Mouse (Mus musculus) kidney, postnatal 0 days (tissue): ENCODE results near the gene Tctn3. TPM values are rescaled to one million over a fixed set of nuclear protein-coding genes. Genes with fewer than 3 reads are reported as not detected.

Experiments
- ATAC-seq: fragments of 200-750 bp; cut with Nextera tagmentation; replicated peaks from 2 replicates; pipeline ENCODE4 v1.8.0; 2017; ENCODE audit warnings: low read depth, moderate number of reproducible peaks, moderate TSS enrichment, moderate library complexity; ENCODE audit not compliant: low FRiP score
- DNase-seq: peaks from one replicate; pipeline ENCODE4 v3.0.0-alpha.2; 2016; ENCODE audit warnings: low spot score
- H3K27ac ChIP-seq: fragments of 300-500 bp; sonication (generic); 2 replicates; pipeline ENCODE4 v1.5.1; 2014; ENCODE audit warnings: mild to moderate bottlenecking
- H3K27me3 ChIP-seq: fragments of 300-500 bp; sonication (generic); 2 replicates; pipeline ENCODE4 v1.6.1; 2014; ENCODE audit warnings: low read length, mixed read lengths; ENCODE audit not compliant: insufficient read depth
- H3K36me3 ChIP-seq: fragments of 300-500 bp; sonication (generic); 2 replicates; pipeline ENCODE4 v1.6.1; 2014; ENCODE audit warnings: low read length, mixed read lengths; ENCODE audit not compliant: insufficient read depth
- H3K4me1 ChIP-seq: fragments of 300-500 bp; sonication (generic); replicated peaks from 2 replicates; pipeline ENCODE4 v1.6.1; 2014; ENCODE audit warnings: antibody characterized with exemption, low read length, mixed read lengths; ENCODE audit not compliant: insufficient read depth
- H3K4me2 ChIP-seq: fragments of 300-500 bp; sonication (generic); 2 replicates; pipeline ENCODE4 v1.6.1; 2014; ENCODE audit warnings: mild to moderate bottlenecking, low read length, moderate library complexity, mixed read lengths
- H3K4me3 ChIP-seq: fragments of 300-500 bp; sonication (generic); replicated peaks from 2 replicates; pipeline ENCODE4 v1.5.1; 2014; ENCODE audit warnings: low read depth, low read length
- H3K9ac ChIP-seq: fragments of 300-500 bp; sonication (generic); 2 replicates; pipeline ENCODE4 v1.6.1; 2014; ENCODE audit warnings: low read depth, low read length
- H3K9me3 ChIP-seq: fragments of 300-500 bp; sonication (generic); replicated peaks from 2 replicates; pipeline ENCODE4 v1.6.1; 2016; ENCODE audit warnings: low read length, inconsistent platforms, mixed read lengths
- CTCF ChIP-seq: IDR thresholded peaks from 2 replicates; pipeline ENCODE4 v1.5.1; 2016; ENCODE audit warnings: antibody characterized with exemption, low read depth, mild to moderate bottlenecking, moderate library complexity
- WGBS: fragments of 180-500 bp; shearing (Covaris S2); extraction: QIAGEN DNeasy Blood & Tissue Kit; methylation state at CpG from one replicate; pipeline ENCODE4 v1.1.7; 2014; 5-methylcytosine and 5-hydroxymethylcytosine counted together
- polyA plus RNA-seq: library from polyadenylated mRNA; unstranded; fragments of >200 nt; fragmentation: Nextera tagmentation; extraction: Ambion mirVana; gene quantifications from 2 replicates; pipeline ENCODE4 v1.2.1, GENCODE M21; 2015

The Tctn3 gene
- polyA plus RNA-seq, 1 experiment from 2014 or later: 9.3 TPM

DNA sequence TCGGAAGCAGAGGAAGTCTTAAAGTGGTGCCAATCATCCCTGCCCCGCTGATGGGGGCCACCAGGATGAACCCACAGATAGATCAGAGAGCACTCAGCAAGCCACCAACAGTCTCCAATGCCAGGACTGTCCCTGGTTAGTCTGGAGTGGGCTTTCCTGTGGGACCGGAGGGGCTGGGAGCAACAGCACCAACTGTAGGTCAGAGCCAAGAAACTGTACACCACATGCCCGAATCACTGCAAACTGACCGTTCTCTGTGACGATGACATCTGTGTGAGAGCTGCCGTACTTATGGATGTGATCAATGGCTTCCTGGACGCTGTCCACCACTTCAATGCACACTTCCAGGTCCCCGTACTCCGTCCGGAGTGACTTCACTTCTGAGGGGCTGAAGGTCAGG, 57.7 kb downstream of the Tctn3 start:
- DNase-seq: no peak
- 0 out of 2 replicates have a peak, but pooled peaks cover 6% of the 10 kb centered on the region for H3K4me1 ChIP-seq
- WGBS: 64% methylated on average over 11 of the region's 11 CpGs
- H3K9me3 ChIP-seq: no peaks in the 10 kb centered on the region
- H3K27me3 ChIP-seq: no peaks in the 10 kb centered on the region
- H3K27ac ChIP-seq: no peak overlapping the region
- peaks cover 15% of the 10 kb centered on the region; the same call in 1 of the 2 replicates for H3K36me3 ChIP-seq
- H3K4me2 ChIP-seq: no peak overlapping the region
- no peak for ATAC-seq
- TF ChIP-seq CTCF: no peak
- no peak overlapping the region for H3K4me3 ChIP-seq
- H3K9ac ChIP-seq: no peak overlapping the region

DNA sequence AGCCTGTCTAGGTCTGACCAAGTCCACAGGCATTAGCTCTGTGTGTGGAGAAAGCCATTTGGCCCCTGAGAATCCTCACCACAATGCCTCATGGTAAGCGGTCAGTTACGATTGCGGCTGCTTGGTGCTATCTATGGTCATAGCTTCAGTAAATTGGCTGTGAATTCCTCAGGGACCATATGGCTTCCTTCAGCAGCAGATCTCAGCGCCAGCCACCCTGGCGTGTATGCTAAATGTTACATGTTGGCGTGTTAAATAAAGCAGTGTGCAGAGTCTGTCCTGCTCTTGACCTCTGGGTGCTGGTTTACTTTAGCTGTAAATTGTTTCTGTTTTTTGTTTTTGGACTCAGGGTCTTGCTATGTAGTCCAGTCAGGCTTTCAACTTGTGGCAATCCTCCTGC, 58.2 kb downstream of the Tctn3 start:
- Histone ChIP-seq H3K9ac (no peak overlapping the region), H3K27ac (no peak overlapping the region), H3K27me3 (no peaks in the 10 kb centered on the region), H3K9me3 (no peaks in the 10 kb centered on the region), H3K4me2 (no peak overlapping the region), H3K4me3 (no peak overlapping the region), H3K36me3 (peaks cover 15% of the 10 kb centered on the region; the same call in 1 of the 2 replicates), H3K4me1 (0 out of 2 replicates have a peak, but pooled peaks cover 6% of the 10 kb centered on the region)
- WGBS: 64% methylated on average over 6 of the region's 6 CpGs
- TF ChIP-seq CTCF: no peak
- no peak for ATAC-seq
- peak; percentile 28 for DNase-seq

DNA sequence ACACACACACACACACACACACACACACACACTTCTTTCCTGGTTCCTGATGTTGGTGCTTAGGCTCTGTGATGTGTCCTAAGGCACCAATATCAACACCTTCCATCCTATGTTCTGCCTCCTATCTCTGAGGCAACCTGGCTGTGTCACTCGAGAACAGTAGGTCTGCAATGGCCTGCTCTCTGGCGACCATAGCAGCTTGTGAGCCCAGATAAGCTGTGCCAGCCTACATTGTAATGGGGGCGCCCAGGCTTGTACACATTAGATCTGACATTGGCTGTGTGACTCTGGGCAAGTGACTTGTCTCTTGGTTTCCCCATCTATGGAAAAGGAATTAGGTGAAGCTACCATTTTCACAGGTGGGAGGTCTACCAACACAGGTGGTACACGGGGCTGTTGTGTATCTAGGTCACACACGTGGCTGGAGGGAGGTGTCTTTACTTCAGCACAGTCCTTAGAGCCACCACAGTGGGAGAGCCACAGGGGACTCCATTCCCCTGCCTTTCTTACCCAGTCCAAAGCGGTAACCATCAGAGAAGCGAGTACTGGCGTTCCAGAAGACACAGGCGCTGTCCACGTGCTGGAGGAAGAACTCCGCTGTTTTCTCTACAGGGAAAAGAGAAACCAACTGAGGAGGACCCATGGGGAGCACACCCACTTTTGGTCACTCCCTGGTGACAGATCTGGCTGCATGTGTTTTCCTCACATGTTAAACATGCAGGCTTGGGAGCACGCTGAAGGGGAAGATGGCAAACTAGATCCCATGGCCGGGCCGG, 58.8 kb downstream of the Tctn3 start:
- 77% methylated on average over 14 of the region's 14 CpGs for whole genome bisulfite sequencing
- H3K4me1 ChIP-seq: 0 out of 2 replicates have a peak, but pooled peaks cover 6% of the 10 kb centered on the region
- H3K27me3 ChIP-seq: no peaks in the 10 kb centered on the region
- no peak overlapping the region for H3K4me3 ChIP-seq
- DNase-seq (peak; percentile 12), ATAC-seq (no peak)
- H3K9me3 ChIP-seq: no peaks in the 10 kb centered on the region
- no peak overlapping the region for H3K9ac ChIP-seq
- H3K36me3 ChIP-seq: peaks cover 15% of the 10 kb centered on the region; the same call in 1 of the 2 replicates
- no peak for TF ChIP-seq CTCF
- H3K27ac ChIP-seq: no peak overlapping the region
- no peak overlapping the region for H3K4me2 ChIP-seq

DNA sequence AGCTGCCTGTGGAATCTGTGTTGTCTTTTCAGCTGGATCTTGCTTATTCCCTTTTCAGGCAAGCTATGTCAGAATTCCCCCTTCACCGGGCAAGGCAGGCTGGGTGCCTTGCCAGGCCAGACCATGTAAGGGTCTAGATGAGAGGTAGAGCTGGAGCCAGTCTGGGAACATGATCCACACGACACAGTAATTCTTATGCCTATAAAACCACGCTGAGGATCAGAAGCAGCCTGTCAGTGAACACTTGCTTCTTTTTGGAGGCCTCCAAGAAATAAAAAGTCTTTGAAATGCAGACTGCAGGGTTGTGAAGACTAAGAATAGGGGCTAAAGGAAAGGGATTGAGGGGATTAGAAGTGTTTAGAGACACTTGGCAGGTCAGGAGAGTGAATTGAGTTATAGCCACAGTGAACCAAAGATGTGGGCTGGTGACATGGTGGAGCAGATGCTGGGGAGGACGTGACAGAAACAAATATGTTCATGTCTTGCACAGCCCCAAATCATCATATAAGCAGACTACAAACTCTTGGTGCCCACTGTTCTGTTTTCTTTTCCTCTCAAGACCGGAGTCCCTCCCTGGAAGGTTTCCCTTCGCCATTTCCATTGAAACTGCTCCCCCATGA, 62.4 kb downstream of the Tctn3 start:
- H3K27me3 ChIP-seq: no peaks in the 10 kb centered on the region
- ATAC-seq (no peak), DNase-seq (peak; percentile 42)
- no peak overlapping the region for H3K9ac ChIP-seq
- peak overlapping the region; percentile 26 for H3K27ac ChIP-seq
- no peaks in the 10 kb centered on the region for H3K9me3 ChIP-seq
- 0 out of 2 replicates have a peak, but pooled peaks cover 6% of the 10 kb centered on the region for H3K4me1 ChIP-seq
- 36% methylated on average over 6 of the region's 6 CpGs for WGBS
- H3K4me3 ChIP-seq: no peak overlapping the region
- no peak for TF ChIP-seq CTCF
- H3K4me2 ChIP-seq: no peak overlapping the region
- 0 out of 2 replicates have a peak, but pooled peaks cover 5% of the 10 kb centered on the region for H3K36me3 ChIP-seq

DNA sequence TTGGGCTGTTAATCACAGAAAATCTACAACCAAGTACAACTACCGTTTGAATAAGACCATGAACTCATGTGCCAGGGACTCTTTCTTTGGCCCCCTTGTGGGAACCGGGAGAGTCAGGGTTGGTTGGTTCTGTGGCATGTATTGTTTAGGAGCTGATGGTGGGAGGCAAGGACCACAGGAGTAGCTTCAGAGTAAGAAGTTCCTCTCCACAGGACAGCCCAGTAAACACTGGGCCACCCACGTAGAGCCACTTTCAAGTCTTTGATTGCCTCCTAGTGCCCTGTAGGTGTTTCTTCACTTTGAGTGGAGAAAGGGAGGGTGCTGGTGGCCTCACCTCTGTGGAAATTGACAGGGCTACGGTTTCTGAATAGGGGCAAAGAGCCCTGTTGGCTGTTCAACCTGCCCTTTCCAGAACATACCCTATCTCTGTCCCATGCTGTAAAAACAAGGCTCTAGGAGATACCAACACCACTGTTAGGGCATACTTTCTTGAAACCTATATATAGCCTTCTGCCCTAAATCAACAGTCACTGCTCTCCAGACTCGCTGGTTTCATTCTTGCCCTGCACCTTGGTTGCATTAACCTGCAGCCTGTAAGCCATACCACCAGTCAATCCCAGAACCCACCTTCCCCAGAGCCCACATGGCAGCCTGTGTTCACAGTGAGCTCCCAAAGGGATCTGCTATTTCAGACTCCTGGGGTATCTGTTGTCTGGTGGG, 63.1 kb downstream of the Tctn3 start:
- Histone ChIP-seq H3K4me3 (no peak overlapping the region), H3K4me2 (no peak overlapping the region), H3K9ac (no peak overlapping the region), H3K9me3 (no peaks in the 10 kb centered on the region), H3K4me1 (0 out of 2 replicates have a peak, but pooled peaks cover 6% of the 10 kb centered on the region), H3K36me3 (0 out of 2 replicates have a peak, but pooled peaks cover 5% of the 10 kb centered on the region), H3K27ac (peak overlapping the region; percentile 26), H3K27me3 (no peaks in the 10 kb centered on the region)
- DNase-seq (peak; percentile 85), ATAC-seq (peak; percentile 86)
- TF ChIP-seq CTCF: peak; percentile 49; the same call in 1 of the 2 replicates
- 24% methylated on average over 5 of the region's 5 CpGs for WGBS

DNA sequence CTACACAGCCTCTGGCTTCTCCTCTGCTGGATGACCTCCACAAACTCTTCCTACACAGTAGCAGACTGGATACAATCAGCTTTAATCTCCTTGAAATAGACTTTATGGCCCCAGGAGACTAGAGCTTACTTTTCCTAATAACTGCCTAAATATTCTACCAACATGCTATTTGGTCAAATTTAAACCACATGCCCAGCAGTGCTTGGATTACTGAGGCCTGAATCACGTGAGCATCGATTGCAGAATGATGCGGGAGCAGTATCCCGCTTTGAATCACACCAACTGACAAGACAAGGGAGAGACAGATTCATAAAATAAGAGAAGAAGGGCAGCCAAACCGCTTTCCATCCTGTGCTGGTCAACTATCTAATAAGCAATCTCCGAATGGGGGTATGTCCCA, 63.6 kb downstream of the Tctn3 start:
- H3K9ac ChIP-seq: no peak overlapping the region
- no peak overlapping the region for H3K27ac ChIP-seq
- no peak for TF ChIP-seq CTCF
- no peaks in the 10 kb centered on the region for H3K27me3 ChIP-seq
- no peaks in the 10 kb centered on the region for H3K9me3 ChIP-seq
- no peak overlapping the region for H3K4me3 ChIP-seq
- 0 out of 2 replicates have a peak, but pooled peaks cover 6% of the 10 kb centered on the region for H3K4me1 ChIP-seq
- WGBS: 54% methylated on average over 6 of the region's 6 CpGs
- DNase-seq (no peak), ATAC-seq (no peak)
- no peak overlapping the region for H3K4me2 ChIP-seq
- 0 out of 2 replicates have a peak, but pooled peaks cover 5% of the 10 kb centered on the region for H3K36me3 ChIP-seq

Other genes starting within 250 kb of the Tctn3 start
- 46.5 and 49.9 TPM in 2 replicates for gene Sorbs1, start 98.5 kb downstream of the Tctn3 start, polyA plus RNA-seq
- gene Aldh18a1, start 23.8 kb downstream of the Tctn3 start, polyA plus RNA-seq: 28.4 and 33.4 TPM in 2 replicates
- 8.5 and 9.1 TPM in 2 replicates for gene Entpd1, start 133 bp upstream of the Tctn3 start, polyA plus RNA-seq
- 0.11 TPM in 1 of 2 replicates, not detected in the other for gene Cc2d2b, start 136.5 kb upstream of the Tctn3 start, polyA plus RNA-seq
- 8.8 and 9.0 TPM in 2 replicates for gene Ccnj, start 219.0 kb upstream of the Tctn3 start, polyA plus RNA-seq